Mouse (Mus musculus) myocyte (in vitro differentiated cells): ENCODE results near the gene Fam186a. TPM values are rescaled to one million over a fixed set of nuclear protein-coding genes. Genes with fewer than 3 reads are reported as not detected.
A peak's percentile ranks its signal among the peaks of the same experiment; 100 is the strongest.

Experiments
- H3K27me3 ChIP-seq: one replicate; pipeline ENCODE4 v1.6.1; 2011; ENCODE audit not compliant: control insufficient read depth, insufficient read depth, insufficient read length
- H3K36me3 ChIP-seq: one replicate; pipeline ENCODE4 v1.6.1; 2011; ENCODE audit not compliant: control insufficient read depth, insufficient read depth
- H3K4me2 ChIP-seq: one replicate; pipeline ENCODE4 v1.6.1; 2011; ENCODE audit warnings: low read depth, control low read depth
- H3K4me3 ChIP-seq: one replicate; pipeline ENCODE4 v1.5.1; 2011; ENCODE audit warnings: mild to moderate bottlenecking, control low read depth, moderate library complexity
- H3K79me2 ChIP-seq: one replicate; pipeline ENCODE4 v1.6.1; 2011; ENCODE audit not compliant: control insufficient read depth, insufficient read depth
- H3ac ChIP-seq: one replicate; pipeline ENCODE4 v1.6.1; 2011; ENCODE audit not compliant: control insufficient read depth, insufficient read length
- CEBPB ChIP-seq: IDR thresholded peaks from 2 replicates; pipeline ENCODE4 v1.6.1; 2011; ENCODE audit warnings: mild to moderate bottlenecking, moderate library complexity; ENCODE audit not compliant: poor library complexity, insufficient read depth, severe bottlenecking
- E2F4 ChIP-seq: IDR thresholded peaks from one replicate; pipeline ENCODE4 v1.6.1; 2011; ENCODE audit warnings: mild to moderate bottlenecking, control low read depth, moderate library complexity; ENCODE audit not compliant: insufficient read depth
- MAX ChIP-seq: IDR thresholded peaks from one replicate; pipeline ENCODE4 v1.6.1; 2011; ENCODE audit warnings: low read depth, mild to moderate bottlenecking, control low read depth
- MYOD1 ChIP-seq, 3 experiments: IDR thresholded peaks; one replicate each; pipeline ENCODE4 v1.6.1; 2011; ENCODE audit warnings: control low read depth in 2 of 3, low read depth in 2 of 3, mild to moderate bottlenecking in 2 of 3, moderate library complexity in 1 of 3; ENCODE audit not compliant: insufficient read length in 2 of 3, control insufficient read depth in 1 of 3
- MYOG ChIP-seq, 3 experiments: IDR thresholded peaks; one replicate each; pipeline ENCODE4 v1.6.1; 2011; ENCODE audit warnings: control low read depth in 2 of 3, low read depth in 2 of 3, mild to moderate bottlenecking in 2 of 3; ENCODE audit not compliant: insufficient read length in 2 of 3, control insufficient read depth in 1 of 3, insufficient read depth in 1 of 3
- POLR2A ChIP-seq: IDR thresholded peaks from one replicate; pipeline ENCODE4 v1.6.1; 2011; ENCODE audit warnings: low read depth, mild to moderate bottlenecking, control low read depth, moderate library complexity; ENCODE audit not compliant: insufficient read length
- POLR2AphosphoS2 ChIP-seq: IDR thresholded peaks from one replicate; pipeline ENCODE4 v1.6.1; 2011; ENCODE audit warnings: low read depth, control low read depth; ENCODE audit not compliant: insufficient read length
- REST ChIP-seq: IDR thresholded peaks from one replicate; pipeline ENCODE4 v1.6.1; 2011; ENCODE audit warnings: mild to moderate bottlenecking, control low read depth, moderate library complexity; ENCODE audit not compliant: insufficient read depth, insufficient read length
- SRF ChIP-seq: IDR thresholded peaks from one replicate; pipeline ENCODE4 v1.6.1; 2011; ENCODE audit warnings: low read depth; ENCODE audit not compliant: control insufficient read depth, insufficient read length
- TCF12 ChIP-seq: IDR thresholded peaks from one replicate; pipeline ENCODE4 v1.6.1; 2011; ENCODE audit warnings: mild to moderate bottlenecking, control low read depth; ENCODE audit not compliant: poor library complexity, insufficient read depth, severe bottlenecking
- TCF3 ChIP-seq: IDR thresholded peaks from one replicate; pipeline ENCODE4 v1.6.1; 2011; ENCODE audit warnings: low read depth, control low read depth; ENCODE audit not compliant: insufficient read length
- USF1 ChIP-seq: IDR thresholded peaks from one replicate; pipeline ENCODE4 v1.6.1; 2011; ENCODE audit warnings: low read depth, mild to moderate bottlenecking, control low read depth, moderate library complexity
- polyA plus RNA-seq: library from polyadenylated mRNA; unstranded; fragments of >200 nt; fragmentation: generic; extraction: Trizol; gene quantifications from one replicate; pipeline ENCODE4 v1.2.1, GENCODE M21; 2012; ENCODE audit warnings: missing spikeins

Gene Fam186a
- polyA plus RNA-seq, 1 experiment, result 0.22 TPM

DNA sequence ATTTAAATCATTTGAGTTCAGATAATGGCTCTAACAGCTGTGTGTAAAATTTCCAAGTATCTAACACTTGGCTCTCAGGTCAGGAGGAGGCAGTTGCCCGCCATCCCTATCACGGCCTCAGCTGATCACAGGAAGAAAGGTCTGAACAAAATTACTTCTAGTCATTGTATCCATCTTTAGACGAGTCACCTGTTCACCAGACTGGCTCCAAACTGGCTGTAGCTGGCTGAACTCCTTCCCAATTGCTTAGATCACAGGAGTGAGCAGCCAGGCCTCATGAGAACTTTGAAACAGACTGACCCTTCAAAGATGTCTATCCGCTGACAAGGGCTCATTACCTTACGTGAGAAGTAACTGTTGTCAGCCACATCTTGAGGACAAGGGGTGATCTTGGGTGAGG lies 63.6 kb downstream of the Fam186a start:
- no peak overlapping the region for H3K4me3 ChIP-seq
- no peak overlapping the region for H3ac ChIP-seq
- H3K27me3 ChIP-seq, result no peaks in the 10 kb centered on the region
- H3K36me3 ChIP-seq, result no peaks in the 10 kb centered on the region
- no peak for TF ChIP-seq MAX
- TF ChIP-seq MYOD1 (IDR thresholded peaks at IDR 0.05; ENCODE audit: control insufficient read depth in 1 of 3, insufficient read length in 2 of 3, low read depth in 2 of 3), result peak in 1 of 3 experiments; percentile 27
- no peaks in the 10 kb centered on the region for H3K79me2 ChIP-seq
- no peak overlapping the region for H3K4me2 ChIP-seq

DNA sequence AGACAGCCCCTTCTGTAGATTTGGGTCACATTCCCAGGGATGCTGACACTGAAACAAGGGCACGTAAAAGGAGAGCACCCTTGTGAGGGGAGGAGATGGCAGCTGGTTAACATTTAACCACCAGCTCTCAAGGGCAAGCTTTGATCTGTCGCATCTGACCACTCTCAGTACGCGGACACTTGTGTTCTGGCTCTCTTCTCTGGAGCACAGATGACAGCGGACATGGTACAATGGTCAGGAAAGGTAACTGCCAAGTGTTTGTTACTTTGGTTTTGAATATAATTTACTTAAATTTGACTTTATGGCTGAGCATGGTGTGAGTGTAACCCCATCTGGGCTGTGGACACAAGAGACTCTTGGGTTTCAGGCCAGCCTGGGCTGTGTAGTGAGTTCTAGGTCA lies 64.1 kb downstream of the Fam186a start:
- TF ChIP-seq SRF (no peak), USF1 (no peak), MYOG (IDR thresholded peaks at IDR 0.05; ENCODE audit: control insufficient read depth in 1 of 3, insufficient read depth in 1 of 3, insufficient read length in 2 of 3, low read depth in 2 of 3) (no peak), TCF3 (no peak), POLR2AphosphoS2 (no peak), POLR2A (no peak), E2F4 (no peak), MYOD1 (IDR thresholded peaks at IDR 0.05; ENCODE audit: control insufficient read depth in 1 of 3, insufficient read length in 2 of 3, low read depth in 2 of 3) (no peak), MAX (no peak), CEBPB (no peak), REST (no peak), TCF12 (no peak)
- H3K4me3 ChIP-seq, result no peak overlapping the region
- H3ac ChIP-seq, result no peak overlapping the region
- H3K27me3 ChIP-seq, result no peaks in the 10 kb centered on the region
- no peak overlapping the region for H3K4me2 ChIP-seq
- H3K79me2 ChIP-seq, result no peaks in the 10 kb centered on the region
- no peaks in the 10 kb centered on the region for H3K36me3 ChIP-seq

DNA sequence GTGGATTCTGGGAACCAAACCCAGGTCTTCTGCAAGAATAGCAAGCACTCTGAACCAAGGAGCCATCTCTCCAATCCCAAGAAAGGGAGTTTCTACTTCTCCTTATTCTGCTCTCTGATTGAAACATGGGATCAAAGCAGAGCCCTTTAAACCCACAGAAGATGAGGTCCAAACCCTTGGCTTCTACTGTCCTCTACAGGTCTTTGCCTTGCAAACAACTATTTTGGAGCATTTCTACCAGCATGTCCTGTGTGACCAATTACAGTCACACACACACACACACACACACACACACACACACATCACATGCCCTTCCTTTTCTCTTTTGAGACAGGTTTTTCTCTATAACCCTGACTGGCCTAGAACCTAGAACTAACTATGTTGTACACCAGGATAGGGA lies 70.2 kb downstream of the Fam186a start:
- H3K79me2 ChIP-seq, result no peaks in the 10 kb centered on the region

DNA sequence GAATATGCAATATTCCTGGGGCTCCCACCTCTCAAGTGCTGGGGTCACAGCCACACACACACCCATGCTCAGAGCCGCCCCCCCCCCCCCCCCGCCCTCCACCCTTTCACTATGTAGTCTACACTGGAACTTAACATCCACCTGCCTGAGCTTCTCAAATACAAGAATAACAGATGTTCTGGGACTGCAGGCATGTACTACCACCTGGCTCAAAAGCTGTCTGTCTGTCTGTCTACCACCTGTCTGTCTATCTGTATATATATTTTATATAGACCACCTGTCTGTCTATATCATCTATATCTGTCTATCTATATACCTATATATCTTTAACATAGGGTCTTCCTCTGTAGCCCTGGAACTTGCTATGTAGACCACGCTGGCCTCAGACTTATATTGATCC lies 75.5 kb downstream of the Fam186a start:
- no peaks in the 10 kb centered on the region for H3K27me3 ChIP-seq
- no peak overlapping the region for H3ac ChIP-seq
- TF ChIP-seq USF1 (no peak), TCF12 (peak; percentile 57), MYOD1 (IDR thresholded peaks at IDR 0.05; ENCODE audit: control insufficient read depth in 1 of 3, insufficient read length in 2 of 3, low read depth in 2 of 3) (peak in 2 of 3 experiments; percentile 63 to 79), POLR2AphosphoS2 (no peak)
- H3K4me3 ChIP-seq, result no peak overlapping the region
- no peaks in the 10 kb centered on the region for H3K36me3 ChIP-seq
- H3K4me2 ChIP-seq, result peak overlapping the region; percentile 50
- no peaks in the 10 kb centered on the region for H3K79me2 ChIP-seq

More for the DNA sequence above, 70.2 kb downstream of the Fam186a start:
- Histone ChIP-seq H3ac (no peak overlapping the region), H3K4me3 (no peak overlapping the region), H3K27me3 (no peaks in the 10 kb centered on the region), H3K36me3 (no peaks in the 10 kb centered on the region), H3K4me2 (no peak overlapping the region)
- TF ChIP-seq TCF3 (no peak), E2F4 (no peak), POLR2A (no peak), REST (no peak), TCF12 (no peak), MAX (no peak), CEBPB (no peak), MYOD1 (IDR thresholded peaks at IDR 0.05; ENCODE audit: control insufficient read depth in 1 of 3, insufficient read length in 2 of 3, low read depth in 2 of 3) (no peak), MYOG (IDR thresholded peaks at IDR 0.05; ENCODE audit: control insufficient read depth in 1 of 3, insufficient read depth in 1 of 3, insufficient read length in 2 of 3, low read depth in 2 of 3) (no peak), SRF (no peak), POLR2AphosphoS2 (no peak), USF1 (no peak)

DNA sequence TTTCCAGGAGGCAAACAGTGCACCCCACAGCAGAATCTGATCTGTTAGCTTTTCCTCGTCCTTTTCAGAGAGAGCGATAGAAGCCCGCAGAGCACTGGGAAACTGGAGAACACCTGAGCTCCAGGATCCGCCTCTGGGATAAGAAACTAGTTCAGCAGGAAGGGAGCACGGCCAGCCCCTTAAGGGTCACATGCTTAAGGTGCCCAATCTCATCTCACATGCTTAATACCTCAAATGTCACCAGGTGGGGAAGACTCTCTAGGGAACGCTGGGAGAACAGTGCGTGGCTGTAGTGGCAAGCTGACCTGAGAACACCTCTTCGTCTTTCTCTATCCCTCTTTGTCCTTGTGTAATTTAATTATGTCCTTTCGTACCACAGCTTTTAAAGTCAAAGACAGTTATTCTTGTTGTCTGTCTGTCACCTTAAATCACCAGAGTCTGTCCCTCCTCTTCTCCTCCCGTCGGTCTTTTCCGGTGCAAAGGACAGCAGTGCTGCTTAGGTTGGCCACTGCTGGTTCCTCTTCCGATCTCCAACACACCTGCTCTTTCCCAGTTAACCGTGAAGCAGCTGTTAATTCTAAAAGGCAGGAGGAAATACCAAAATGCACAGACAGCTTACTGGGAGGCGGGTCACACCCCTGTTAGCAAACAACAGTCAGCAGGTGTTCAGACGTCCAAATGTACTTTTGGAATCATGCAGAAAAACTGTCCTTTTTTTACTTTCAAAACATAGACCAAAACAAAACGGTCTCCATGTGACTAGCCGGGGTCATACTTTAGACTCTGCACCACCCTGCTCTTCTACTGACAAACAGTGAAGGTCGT lies 76.2 kb downstream of the Fam186a start:
- Histone ChIP-seq H3K36me3 (no peaks in the 10 kb centered on the region), H3ac (no peak overlapping the region), H3K4me3 (no peak overlapping the region), H3K4me2 (peak overlapping the region; percentile 50), H3K79me2 (no peaks in the 10 kb centered on the region), H3K27me3 (no peaks in the 10 kb centered on the region)
- peak; percentile 36 to 93 (median 82) for TF ChIP-seq MYOD1 (IDR thresholded peaks at IDR 0.05; ENCODE audit: control insufficient read depth in 1 of 3, insufficient read length in 2 of 3, low read depth in 2 of 3)
- peak; percentile 25 for TF ChIP-seq TCF3
- no peak for TF ChIP-seq CEBPB
- TF ChIP-seq TCF12, result peak; percentile 88
- no peak for TF ChIP-seq SRF
- TF ChIP-seq MYOG (IDR thresholded peaks at IDR 0.05; ENCODE audit: control insufficient read depth in 1 of 3, insufficient read depth in 1 of 3, insufficient read length in 2 of 3, low read depth in 2 of 3), result peak; percentile 54 to 85 (median 83)
- no peak for TF ChIP-seq E2F4
- no peak for TF ChIP-seq USF1
